Mouse (Mus musculus) cerebellum, adult 2 months (tissue): Measurements from ENCODE around the gene Il20rb.

Source experiments
- CTCF ChIP-seq: fragments of 200-500 bp; IDR thresholded peaks from 2 replicates; pipeline ENCODE4 v1.5.1; 2011; ENCODE audit warnings: low read depth, mild to moderate bottlenecking, control low read depth, low read length, moderate library complexity, borderline replicate concordance; ENCODE audit not compliant: insufficient read depth
- POLR2A ChIP-seq: fragments of 200-500 bp; IDR thresholded peaks from 2 replicates; pipeline ENCODE4 v1.6.1; 2011; ENCODE audit warnings: low read length, control low read depth, borderline replicate concordance; ENCODE audit not compliant: insufficient read depth

DNA sequence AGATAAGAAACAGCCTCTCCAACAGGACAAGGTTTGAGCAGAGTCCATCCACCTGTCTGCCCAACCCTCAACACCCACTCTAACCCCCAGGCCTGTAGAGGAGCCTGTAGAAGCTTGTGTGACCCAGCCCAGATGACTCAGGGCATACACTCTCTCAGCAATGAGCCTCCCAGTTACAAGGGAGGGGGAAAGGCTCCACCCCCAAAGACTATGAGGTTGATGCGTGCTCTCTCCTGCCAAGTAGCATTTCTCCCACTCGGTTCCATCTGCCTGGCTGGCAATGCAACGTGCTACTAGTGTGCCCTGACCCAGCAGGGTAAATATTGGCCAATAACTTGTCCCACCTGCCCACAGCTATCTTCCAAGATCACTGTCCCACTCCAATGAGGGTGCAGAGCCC, 19.8 kb downstream of the Il20rb start:
- peak; percentile 94; the same call in 1 of the 2 replicates for TF ChIP-seq POLR2A
- no peak for TF ChIP-seq CTCF
